Comparison of ENCODE assay signal across 8 mouse cellular contexts in the genomic region with DNA sequence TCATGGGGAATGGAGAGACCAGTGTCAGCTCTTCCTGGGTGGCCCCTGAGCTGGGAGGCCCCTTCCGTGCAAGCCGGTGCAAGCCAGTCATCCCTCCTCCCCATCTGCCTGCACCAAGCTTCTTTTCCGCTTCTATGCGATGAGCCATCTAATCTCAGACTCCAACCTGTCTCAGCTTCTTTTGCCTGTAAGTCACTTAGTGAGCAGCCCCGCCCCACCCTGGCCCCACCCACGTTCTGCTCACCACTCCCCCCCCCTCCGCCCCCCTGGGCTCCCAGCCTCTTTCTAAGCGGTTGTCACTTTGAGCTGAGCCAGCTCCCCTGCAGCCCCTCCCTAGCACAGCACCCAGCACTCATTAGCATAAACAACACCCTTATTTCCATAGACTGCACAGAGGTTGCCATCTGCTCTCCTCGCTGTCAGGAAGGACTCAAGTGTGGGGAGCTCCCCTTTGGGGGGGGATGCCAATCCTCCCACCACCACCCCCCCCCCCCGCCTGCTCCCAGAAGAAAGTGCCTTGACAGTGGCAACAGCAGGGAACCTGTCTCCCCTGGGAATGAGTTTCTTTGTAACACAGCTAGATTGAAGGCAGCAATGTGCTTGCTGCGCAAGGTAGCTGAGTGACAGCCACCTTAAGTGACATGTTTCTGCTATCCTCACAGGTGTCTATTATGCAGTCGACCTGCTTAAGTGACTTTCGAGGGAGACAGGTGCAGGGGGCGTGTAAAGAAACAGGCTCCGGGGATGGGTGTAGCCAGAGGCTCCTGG.
DNase-seq lines count a peak whose midpoint lies in the region; ATAC-seq lines count a peak whose summit lies in the region.

No protein-coding gene starts in this region.

- no peak overlapping the region for H3K9ac ChIP-seq in forebrain, embryonic 15.5 days (replicated peaks)
- H3K9ac ChIP-seq in stomach, embryonic 15.5 days: no peak overlapping the region

- peak overlapping the region; percentile 73 for H3K27ac ChIP-seq in forebrain, embryonic 15.5 days (replicated peaks)
- no peak overlapping the region for H3K27ac ChIP-seq in stomach, embryonic 15.5 days

- H3K36me3 ChIP-seq in forebrain, embryonic 15.5 days: no peaks in the 10 kb centered on the region
- no peaks in the 10 kb centered on the region for H3K36me3 ChIP-seq in stomach, embryonic 15.5 days

- peak; percentile 96 for ATAC-seq in forebrain, embryonic 15.5 days (replicated peaks)
- peak; percentile 71; the same call in 1 of the 2 replicates for ATAC-seq in stomach, embryonic 15.5 days (ENCODE audit: insufficient read depth, low FRiP score, low read depth)

- no peaks in the 10 kb centered on the region for H3K27me3 ChIP-seq in forebrain, embryonic 15.5 days
- H3K27me3 ChIP-seq in stomach, embryonic 15.5 days (replicated peaks): no peaks in the 10 kb centered on the region

- DNase-seq in layer of hippocampus, postnatal 10 days (ENCODE audit: low spot score in 2 of 2): peak; percentile 16 to 34
- no peak for DNase-seq in layer of hippocampus, adult 9-10 months (ENCODE audit: low spot score)
- DNase-seq in mesoderm, embryonic 11.5 days (ENCODE audit: low read depth, low spot score): peak; percentile 32
- DNase-seq in thymus, postnatal 36 days: no peak
- DNase-seq in thymus, adult 18-20 months: no peak
- DNase-seq in kidney, postnatal 14 days: no peak

- peak overlapping the region; percentile 22; the same call in 1 of the 2 replicates for H3K4me2 ChIP-seq in forebrain, embryonic 15.5 days (replicated peaks)
- H3K4me2 ChIP-seq in stomach, embryonic 15.5 days: no peak overlapping the region

- H3K4me1 ChIP-seq in forebrain, embryonic 15.5 days: peaks cover 24% of the 10 kb centered on the region
- 0 out of 2 replicates have a peak, but pooled peaks cover 15% of the 10 kb centered on the region for H3K4me1 ChIP-seq in stomach, embryonic 15.5 days

- H3K9me3 ChIP-seq in forebrain, embryonic 15.5 days: no peaks in the 10 kb centered on the region
- H3K9me3 ChIP-seq in stomach, embryonic 15.5 days: no peaks in the 10 kb centered on the region

- 6% methylated on average over 14 of the region's 15 CpGs for WGBS in forebrain, embryonic 15.5 days
- WGBS in stomach, embryonic 15.5 days: 9% methylated on average over 12 of the region's 15 CpGs

- H3K4me3 ChIP-seq in forebrain, embryonic 15.5 days: no peak overlapping the region
- no peak overlapping the region for H3K4me3 ChIP-seq in stomach, embryonic 15.5 days (replicated peaks)

Comparison
In these comparisons a context has a peak if more than half of its experiments do, and no peak if none do; other contexts are left out.
1. DNase-seq: peak in layer of hippocampus, postnatal 10 days (2 of 2) and mesoderm, embryonic 11.5 days (single experiment); none in layer of hippocampus, adult 9-10 months (single experiment), thymus, postnatal 36 days (0 of 2), thymus, adult 18-20 months (0 of 2) and kidney, postnatal 14 days (single experiment).